Mouse (Mus musculus) lung, postnatal 0 days (tissue): ENCODE measurements around the gene Arhgap15. TPM values are rescaled to one million over a fixed set of nuclear protein-coding genes. Genes with fewer than 3 reads are reported as not detected.

Experiments
- ATAC-seq: fragments of 200-750 bp; cut with Nextera tagmentation; 2 replicates; pipeline ENCODE4 v1.8.0; 2017; ENCODE audit warnings: moderate library complexity
- DNase-seq: peaks from one replicate; pipeline ENCODE4 v3.0.0-alpha.2; 2016; ENCODE audit warnings: low spot score
- H3K27ac ChIP-seq: fragments of 300-500 bp; sonication (generic); 2 replicates; pipeline ENCODE4 v1.5.1; 2014; ENCODE audit warnings: antibody characterized with exemption, mild to moderate bottlenecking, low read length, mixed read lengths
- H3K27me3 ChIP-seq: fragments of 300-500 bp; sonication (generic); replicated peaks from 2 replicates; pipeline ENCODE4 v1.6.1; 2014; ENCODE audit warnings: low read length, mixed read lengths; ENCODE audit not compliant: insufficient read depth
- H3K36me3 ChIP-seq: fragments of 300-500 bp; sonication (generic); 2 replicates; pipeline ENCODE4 v1.6.1; 2014; ENCODE audit warnings: low read length, mixed read lengths; ENCODE audit not compliant: insufficient read depth
- H3K4me1 ChIP-seq: fragments of 300-500 bp; sonication (generic); 2 replicates; pipeline ENCODE4 v1.6.1; 2014; ENCODE audit warnings: antibody characterized with exemption, low read depth, low read length, mixed read lengths; ENCODE audit not compliant: insufficient read depth
- H3K4me2 ChIP-seq: fragments of 300-500 bp; sonication (generic); replicated peaks from 2 replicates; pipeline ENCODE4 v1.6.1; 2014; ENCODE audit warnings: low read depth, mild to moderate bottlenecking, low read length, moderate library complexity, mixed read lengths
- H3K4me3 ChIP-seq: fragments of 300-500 bp; sonication (generic); 2 replicates; pipeline ENCODE4 v1.5.1; 2014; ENCODE audit warnings: low read depth, low read length
- H3K9ac ChIP-seq: fragments of 300-500 bp; sonication (generic); replicated peaks from 2 replicates; pipeline ENCODE4 v1.6.1; 2014; ENCODE audit warnings: low read depth, mild to moderate bottlenecking
- H3K9me3 ChIP-seq: fragments of 300-500 bp; sonication (generic); 2 replicates; pipeline ENCODE4 v1.6.1; 2016; ENCODE audit warnings: low read length, mixed read lengths
- CTCF ChIP-seq: IDR thresholded peaks from 2 replicates; pipeline ENCODE4 v1.5.1; 2016; ENCODE audit warnings: antibody characterized with exemption, mild to moderate bottlenecking
- EP300 ChIP-seq: IDR thresholded peaks from 2 replicates; pipeline ENCODE4 v1.6.1; 2016; ENCODE audit warnings: antibody characterized with exemption, mild to moderate bottlenecking, control low read depth
- WGBS: fragments of 180-500 bp; shearing (Covaris S2); extraction: QIAGEN DNeasy Blood & Tissue Kit; methylation state at CpG from one replicate; pipeline ENCODE4 v1.1.7; 2014; 5-methylcytosine and 5-hydroxymethylcytosine counted together
- polyA plus RNA-seq: library from polyadenylated mRNA; unstranded; fragments of >200 nt; fragmentation: Nextera tagmentation; extraction: Ambion mirVana; gene quantifications from 2 replicates; pipeline ENCODE4 v1.2.1, GENCODE M21; 2015

Gene Arhgap15
- polyA plus RNA-seq, 1 experiment from 2014 or later = 1.5 TPM

DNA sequence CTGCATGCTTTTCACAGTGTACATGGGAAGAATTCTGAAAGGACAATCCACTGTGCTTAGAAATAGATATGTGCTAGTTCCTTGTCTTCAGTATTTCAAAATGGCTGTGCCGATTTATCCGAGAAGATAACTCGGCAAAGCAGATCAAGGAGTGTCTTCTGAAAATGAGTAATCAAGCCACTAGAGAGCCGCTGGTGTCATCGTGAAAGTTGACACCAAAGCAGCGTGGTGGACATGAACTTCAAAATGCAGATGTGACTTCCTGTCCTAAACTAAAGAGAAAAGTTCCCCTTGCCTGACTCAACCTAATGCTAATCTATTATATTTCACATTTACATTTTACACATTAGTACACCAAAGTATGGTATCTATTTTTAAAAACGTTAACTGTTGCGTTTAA is 596.2 kb downstream of the Arhgap15 start:
- DNase-seq (no peak), ATAC-seq (no peak)
- Histone ChIP-seq H3K9me3 (no peaks in the 10 kb centered on the region), H3K36me3 (no peaks in the 10 kb centered on the region), H3K4me3 (no peak overlapping the region), H3K9ac (no peak overlapping the region), H3K27me3 (no peaks in the 10 kb centered on the region), H3K4me2 (no peak overlapping the region), H3K27ac (no peak overlapping the region), H3K4me1 (no peaks in the 10 kb centered on the region)
- no peak for TF ChIP-seq EP300
- TF ChIP-seq CTCF = no peak
- 90% methylated on average over 8 of the region's 8 CpGs for WGBS

DNA sequence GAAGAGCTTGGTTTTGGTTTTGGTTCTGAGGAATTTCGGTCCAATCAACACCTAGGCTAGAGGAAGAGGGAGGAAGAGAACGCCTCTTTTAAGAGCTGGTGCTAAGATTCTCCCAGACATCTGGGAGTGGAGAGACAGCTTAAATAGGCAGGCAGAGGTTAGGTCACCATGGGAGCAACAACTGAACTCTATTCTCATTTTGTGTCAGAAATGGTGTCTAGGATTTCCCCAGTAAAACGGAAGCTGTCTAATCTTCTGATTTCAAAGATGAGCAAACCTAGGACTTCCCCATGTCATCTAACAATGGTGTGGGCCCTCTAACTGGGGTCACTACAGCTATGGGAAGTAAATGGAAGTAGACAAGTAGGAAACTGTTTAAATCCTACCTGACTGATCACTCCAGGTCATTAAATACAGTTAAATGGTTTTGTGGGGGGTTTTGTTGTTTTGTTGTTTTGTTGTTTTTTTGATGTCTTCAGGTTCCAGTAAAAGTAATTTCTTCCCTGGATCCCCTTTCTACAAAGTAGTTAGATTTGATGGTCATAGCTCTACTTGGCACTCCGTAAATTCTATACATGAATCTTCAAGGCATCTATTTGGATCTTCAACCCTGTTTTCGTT is 596.8 kb downstream of the Arhgap15 start:
- H3K4me1 ChIP-seq = no peaks in the 10 kb centered on the region
- no peaks in the 10 kb centered on the region for H3K27me3 ChIP-seq
- no peak for ATAC-seq
- no peak overlapping the region for H3K27ac ChIP-seq
- no peak for DNase-seq
- no peaks in the 10 kb centered on the region for H3K9me3 ChIP-seq
- 94% methylated on average over 5 of the region's 5 CpGs for WGBS
- TF ChIP-seq CTCF (no peak), EP300 (no peak)
- H3K9ac ChIP-seq = no peak overlapping the region
- no peak overlapping the region for H3K4me2 ChIP-seq
- H3K4me3 ChIP-seq = no peak overlapping the region
- H3K36me3 ChIP-seq = no peaks in the 10 kb centered on the region

DNA sequence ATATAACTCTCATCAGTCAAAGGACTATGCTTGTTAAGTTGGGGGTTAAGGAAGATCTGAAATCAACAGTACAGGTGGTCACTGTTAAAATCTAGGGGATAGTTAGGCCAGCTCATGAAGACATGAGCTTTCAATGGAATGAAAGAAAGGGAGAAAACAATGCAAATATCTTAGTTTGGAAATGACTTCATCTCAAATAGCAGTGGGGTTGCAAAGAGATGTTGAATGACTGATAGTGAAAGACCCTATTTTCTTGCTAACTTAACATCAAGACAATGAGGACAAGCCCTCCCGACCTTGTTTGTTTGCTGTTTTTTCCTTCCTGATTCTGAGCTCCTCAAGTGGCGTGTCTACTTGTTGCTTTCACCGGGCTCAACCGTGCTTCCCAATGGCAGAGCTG is 597.6 kb downstream of the Arhgap15 start:
- Histone ChIP-seq H3K4me1 (no peaks in the 10 kb centered on the region), H3K36me3 (no peaks in the 10 kb centered on the region), H3K9ac (no peak overlapping the region), H3K9me3 (no peaks in the 10 kb centered on the region), H3K27me3 (no peaks in the 10 kb centered on the region), H3K27ac (no peak overlapping the region), H3K4me2 (no peak overlapping the region), H3K4me3 (no peak overlapping the region)
- WGBS = 81% methylated on average over 4 of the region's 4 CpGs
- no peak for ATAC-seq
- TF ChIP-seq CTCF = no peak
- no peak for TF ChIP-seq EP300
- DNase-seq = no peak

DNA sequence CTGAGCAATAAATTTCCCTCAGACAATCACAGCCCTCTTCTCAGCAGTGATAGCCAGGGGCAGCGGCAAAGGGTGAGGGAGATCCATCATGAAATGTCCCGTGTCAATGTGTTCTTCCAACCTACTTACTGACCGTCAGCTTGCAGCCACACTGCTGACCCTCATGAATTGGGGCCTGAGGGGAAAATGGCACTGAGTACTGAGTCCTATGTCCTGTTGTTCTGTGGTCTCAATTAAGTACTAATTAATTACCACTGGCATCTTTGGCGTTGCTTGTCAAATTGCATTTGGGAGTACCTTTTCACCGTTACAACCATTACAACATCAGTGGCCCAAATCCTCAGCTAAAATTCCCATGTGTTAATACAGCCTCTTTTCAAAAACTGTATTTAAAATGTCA is 599.2 kb downstream of the Arhgap15 start:
- WGBS = 81% methylated on average over 5 of the region's 5 CpGs
- H3K27ac ChIP-seq = no peak overlapping the region
- H3K36me3 ChIP-seq = no peaks in the 10 kb centered on the region
- no peak overlapping the region for H3K4me2 ChIP-seq
- H3K4me1 ChIP-seq = no peaks in the 10 kb centered on the region
- TF ChIP-seq EP300 (no peak), CTCF (no peak)
- no peaks in the 10 kb centered on the region for H3K9me3 ChIP-seq
- DNase-seq (no peak), ATAC-seq (no peak)
- no peaks in the 10 kb centered on the region for H3K27me3 ChIP-seq
- no peak overlapping the region for H3K4me3 ChIP-seq
- no peak overlapping the region for H3K9ac ChIP-seq

DNA sequence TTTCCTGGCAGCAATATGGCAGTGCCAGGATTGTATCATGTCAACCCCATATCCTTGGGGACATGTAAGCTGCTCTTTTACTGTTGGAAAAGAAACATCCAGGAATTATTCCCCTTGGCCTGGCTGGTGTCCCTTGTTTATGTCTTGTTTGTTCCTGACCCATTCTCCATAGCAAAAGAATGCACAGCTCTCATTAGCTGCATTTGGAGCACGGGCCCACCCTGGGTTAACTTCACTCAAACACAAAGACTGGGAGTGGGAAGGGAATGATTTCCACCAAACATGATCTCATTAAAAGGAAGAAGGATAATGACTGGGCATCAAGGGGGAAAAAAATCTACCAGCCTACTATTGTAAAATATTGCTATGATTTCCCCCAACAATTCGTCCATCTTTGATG is 600.5 kb downstream of the Arhgap15 start:
- no peaks in the 10 kb centered on the region for H3K4me1 ChIP-seq
- no peaks in the 10 kb centered on the region for H3K9me3 ChIP-seq
- no peaks in the 10 kb centered on the region for H3K27me3 ChIP-seq
- H3K36me3 ChIP-seq = no peaks in the 10 kb centered on the region
- TF ChIP-seq EP300 (no peak), CTCF (no peak)
- no peak overlapping the region for H3K4me2 ChIP-seq
- ATAC-seq (no peak), DNase-seq (no peak)
- 77% methylated on average over 2 of the region's 2 CpGs for WGBS
- no peak overlapping the region for H3K27ac ChIP-seq
- no peak overlapping the region for H3K4me3 ChIP-seq
- H3K9ac ChIP-seq = no peak overlapping the region

DNA sequence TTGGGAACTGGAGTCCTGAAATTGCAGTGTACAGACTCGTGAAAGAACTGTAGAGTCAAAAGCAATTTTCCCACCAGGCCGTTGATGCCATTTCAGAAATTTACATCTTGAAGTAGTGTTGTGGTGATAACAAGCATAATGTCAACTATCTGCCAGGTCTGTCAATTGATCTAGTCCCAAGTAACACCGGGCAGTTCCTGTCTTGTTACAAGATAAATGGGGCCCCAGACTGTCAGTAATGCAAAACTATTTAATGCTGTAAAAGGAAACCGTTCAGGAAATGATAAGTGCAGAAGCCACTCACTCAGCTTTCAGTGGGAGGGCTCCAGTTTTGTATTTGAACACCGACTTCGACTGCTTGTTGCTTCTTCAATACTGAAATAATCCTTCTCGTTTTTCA is 604.3 kb downstream of the Arhgap15 start:
- ATAC-seq = no peak
- Histone ChIP-seq H3K27ac (no peak overlapping the region), H3K4me3 (no peak overlapping the region)

DNA sequence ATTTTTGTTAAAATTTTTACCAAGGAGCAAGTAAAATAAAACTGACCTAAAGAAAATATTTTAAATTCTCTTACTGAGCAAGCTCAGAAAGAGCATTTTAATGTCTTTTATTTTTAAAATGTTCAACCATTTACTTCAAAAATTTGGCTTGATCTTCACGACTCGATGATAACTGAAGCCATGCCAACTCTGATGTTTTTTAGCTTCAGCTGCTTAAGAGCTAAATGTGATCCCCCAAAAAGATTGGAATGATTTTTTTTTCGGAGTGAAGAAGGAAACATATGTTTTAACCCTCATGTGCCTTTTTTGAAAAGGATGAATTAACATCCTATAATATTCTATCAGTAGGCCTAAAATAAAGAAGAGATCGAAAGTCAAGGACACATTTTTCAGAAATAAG is 605.0 kb downstream of the Arhgap15 start:
- Histone ChIP-seq H3K4me3 (no peak overlapping the region), H3K4me2 (no peak overlapping the region), H3K27ac (no peak overlapping the region), H3K27me3 (no peaks in the 10 kb centered on the region), H3K9me3 (no peaks in the 10 kb centered on the region), H3K9ac (no peak overlapping the region), H3K36me3 (no peaks in the 10 kb centered on the region), H3K4me1 (no peaks in the 10 kb centered on the region)
- DNase-seq (no peak), ATAC-seq (no peak)
- WGBS = 70% methylated on average over 4 of the region's 4 CpGs
- TF ChIP-seq CTCF (no peak), EP300 (no peak)

More for the DNA sequence above, 604.3 kb downstream of the Arhgap15 start:
- H3K4me1 ChIP-seq = no peaks in the 10 kb centered on the region
- no peaks in the 10 kb centered on the region for H3K9me3 ChIP-seq
- no peaks in the 10 kb centered on the region for H3K36me3 ChIP-seq
- WGBS = 41% methylated on average over 7 of the region's 7 CpGs
- TF ChIP-seq EP300 (no peak), CTCF (no peak)
- H3K4me2 ChIP-seq = no peak overlapping the region
- H3K27me3 ChIP-seq = no peaks in the 10 kb centered on the region
- no peak overlapping the region for H3K9ac ChIP-seq
- no peak for DNase-seq
